Mouse (Mus musculus) kidney, adult 2 months (tissue): ENCODE measurements at regions not wholly inside any gene's neighbourhood (a gene's known extent, or its start where the extent isn't known, plus 50 kb on each side); places are given as distances from the start of the nearest gene placed in this dataset.

Experiments
- DNase-seq: peaks from one replicate; pipeline ENCODE4 v3.0.0; 2021
- H3K27ac ChIP-seq: fragments of 200-500 bp; 2 replicates; pipeline ENCODE4 v1.5.1; 2012; ENCODE audit warnings: low read depth, low read length, control low read depth, inconsistent platforms; ENCODE audit not compliant: insufficient read depth
- H3K27me3 ChIP-seq: fragments of 200-500 bp; replicated peaks from 2 replicates; pipeline ENCODE4 v1.6.1; 2012; ENCODE audit warnings: mild to moderate bottlenecking, moderate library complexity, low read length, inconsistent platforms; ENCODE audit not compliant: control insufficient read depth, insufficient read depth
- H3K36me3 ChIP-seq: fragments of 200-500 bp; 2 replicates; pipeline ENCODE4 v1.6.1; 2012; ENCODE audit warnings: mild to moderate bottlenecking, moderate library complexity, low read length, inconsistent platforms; ENCODE audit not compliant: control insufficient read depth, insufficient read depth
- H3K4me1 ChIP-seq: fragments of 200-500 bp; 2 replicates; pipeline ENCODE4 v1.6.1; 2011; ENCODE audit warnings: low read length; ENCODE audit not compliant: control insufficient read depth, insufficient read depth
- H3K4me3 ChIP-seq: fragments of 200-500 bp; 2 replicates; pipeline ENCODE4 v1.5.1; 2011; ENCODE audit warnings: mild to moderate bottlenecking, low read depth, low read length, control low read depth; ENCODE audit not compliant: insufficient read depth
- CTCF ChIP-seq: fragments of 200-500 bp; conservative IDR thresholded peaks from 2 replicates; pipeline ENCODE4 v1.5.1; 2011; ENCODE audit warnings: low read depth, mild to moderate bottlenecking, control low read depth, low read length, moderate library complexity, mixed read lengths; ENCODE audit not compliant: insufficient read depth, insufficient read length
- POLR2A ChIP-seq: fragments of 200-500 bp; IDR thresholded peaks from one replicate; pipeline ENCODE4 v1.6.1; 2011; ENCODE audit warnings: low read depth, low read length, control low read depth
- WGBS: fragments of 180-500 bp; shearing (Covaris S2); methylation state at CpG from one replicate; pipeline ENCODE4 v1.1.7; 2018; 5-methylcytosine and 5-hydroxymethylcytosine counted together

DNA sequence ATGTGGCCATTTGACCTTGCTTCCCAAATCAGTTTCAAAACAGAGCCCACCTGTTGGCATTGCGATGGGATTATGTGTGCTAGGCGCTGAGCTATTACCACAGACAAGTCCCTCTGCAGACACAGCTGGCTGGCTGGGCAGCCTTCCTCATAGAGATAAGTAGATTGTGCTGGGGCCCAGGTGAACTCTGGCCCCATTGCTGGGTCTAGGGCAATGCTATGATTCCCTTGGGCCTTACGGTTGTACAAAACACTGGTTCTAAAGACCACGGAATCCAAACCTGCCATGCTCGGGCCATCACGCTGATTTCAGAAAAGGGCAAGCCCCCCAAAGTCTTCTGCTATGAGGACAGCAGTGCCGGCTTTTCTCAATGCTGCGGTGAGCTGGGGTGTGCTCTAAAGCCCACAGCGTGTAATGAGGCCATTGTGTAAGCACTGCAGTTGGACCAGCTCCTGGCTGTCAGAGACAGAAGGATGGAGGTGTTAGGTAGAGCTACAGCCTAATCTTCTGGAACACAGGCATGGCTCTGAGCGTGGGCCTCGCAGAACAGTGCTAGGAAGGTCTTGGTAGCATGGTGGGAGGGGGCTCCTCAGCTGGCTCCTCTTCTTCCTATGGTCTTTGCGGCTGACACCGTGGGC lies 51.2 kb upstream of the Pitx1 start:
- Histone ChIP-seq H3K4me1 (no peaks in the 10 kb centered on the region), H3K36me3 (no peaks in the 10 kb centered on the region), H3K4me3 (no peak overlapping the region), H3K27ac (no peak overlapping the region), H3K27me3 (no peaks in the 10 kb centered on the region)
- TF ChIP-seq CTCF (no peak), POLR2A (no peak)
- no peak for DNase-seq
- 91% methylated on average over 13 of the region's 13 CpGs for WGBS
